Mouse (Mus musculus): ENCODE measurements at regions not wholly inside any gene's neighbourhood (a gene's known extent, or its start where the extent isn't known, plus 50 kb on each side); places are given as distances from the start of the nearest gene placed in this dataset.

DNA sequence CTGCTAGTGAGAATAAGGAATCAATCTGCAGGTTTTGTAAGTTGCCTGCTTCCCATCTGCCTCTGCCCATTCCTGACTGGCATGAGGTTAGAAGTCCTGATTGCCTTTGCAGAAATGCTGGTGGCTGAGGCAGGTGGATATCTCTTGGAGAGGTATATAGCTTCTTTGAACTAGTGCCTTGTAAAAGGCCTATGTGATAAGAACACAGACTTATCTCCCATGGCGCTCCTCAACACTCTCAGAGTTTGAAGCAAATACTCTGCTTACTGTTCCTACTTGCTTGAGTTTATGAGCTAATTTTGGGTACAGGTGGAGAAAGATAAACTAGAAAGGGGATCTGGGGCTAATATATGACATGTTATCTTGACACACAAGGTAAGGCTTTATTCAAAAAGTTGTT is 320.0 kb upstream of the Sstr1 start:
- Histone ChIP-seq H3K4me3 (ENCODE audit: low read depth, low read length) (no peak overlapping the region), H3K4me2 (ENCODE audit: low read depth, low read length) (no peak overlapping the region), H3K9ac (replicated peaks; ENCODE audit: low read depth, low read length) (no peak overlapping the region), H3K36me3 (replicated peaks; ENCODE audit: control insufficient read depth, insufficient read depth, low read length) (no peaks in the 10 kb centered on the region), H3K27ac (ENCODE audit: low read depth) (no peak overlapping the region), H3K27me3 (ENCODE audit: control insufficient read depth, insufficient read depth, low read length) (no peaks in the 10 kb centered on the region), H3K4me1 (ENCODE audit: control insufficient read depth, insufficient read depth) (no peaks in the 10 kb centered on the region), H3K9me3 (replicated peaks; ENCODE audit: control insufficient read depth, low read length) (no peaks in the 10 kb centered on the region)
- 68% methylated on average over 1 of the region's 1 CpGs for WGBS
- DNase-seq (ENCODE audit: low spot score) (no peak), ATAC-seq (ENCODE audit: insufficient read depth, low read depth) (no peak)
- no peak for TF ChIP-seq EP300 (IDR thresholded peaks at IDR 0.05; ENCODE audit: low read depth)

DNA sequence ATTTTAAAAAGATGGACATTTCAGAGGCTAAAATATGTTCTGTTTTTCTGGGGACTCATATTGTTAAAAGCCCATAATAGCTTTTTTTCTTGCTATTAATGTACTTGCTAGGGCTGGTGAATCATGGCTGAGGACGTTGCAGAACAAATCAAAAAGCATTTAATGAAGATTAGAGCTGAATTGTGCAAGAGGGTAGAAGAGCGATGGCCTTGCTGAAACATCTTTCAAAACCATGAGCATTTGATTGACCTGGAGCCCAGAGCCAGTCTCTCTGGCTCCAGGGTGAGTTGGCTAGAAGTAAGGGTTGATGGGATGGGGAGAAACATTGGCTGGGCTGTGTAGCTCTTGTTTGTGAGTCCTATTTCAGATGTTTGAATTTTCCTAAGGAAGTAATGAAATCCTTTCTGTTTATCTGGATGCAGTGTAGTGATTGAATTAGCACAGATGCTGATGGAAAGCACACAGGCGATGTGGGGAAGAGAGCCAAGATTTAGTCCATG is 313.8 kb upstream of the Sstr1 start:
- 53% methylated on average over 3 of the region's 3 CpGs for WGBS
- no peak overlapping the region for H3K9ac ChIP-seq (replicated peaks; ENCODE audit: low read depth, low read length)
- no peak for DNase-seq (ENCODE audit: low spot score)
- no peaks in the 10 kb centered on the region for H3K4me1 ChIP-seq (ENCODE audit: control insufficient read depth, insufficient read depth)
- H3K9me3 ChIP-seq (replicated peaks; ENCODE audit: control insufficient read depth, low read length), result no peaks in the 10 kb centered on the region
- no peak for ATAC-seq (ENCODE audit: insufficient read depth, low read depth)
- no peaks in the 10 kb centered on the region for H3K27me3 ChIP-seq (ENCODE audit: control insufficient read depth, insufficient read depth, low read length)
- TF ChIP-seq CTCF (IDR thresholded peaks at IDR 0.05; ENCODE audit: low read depth) (no peak), EP300 (IDR thresholded peaks at IDR 0.05; ENCODE audit: low read depth) (no peak)
- H3K36me3 ChIP-seq (replicated peaks; ENCODE audit: control insufficient read depth, insufficient read depth, low read length), result no peaks in the 10 kb centered on the region
- H3K27ac ChIP-seq (ENCODE audit: low read depth), result no peak overlapping the region
- no peak overlapping the region for H3K4me3 ChIP-seq (ENCODE audit: low read depth, low read length)
- no peak overlapping the region for H3K4me2 ChIP-seq (ENCODE audit: low read depth, low read length)

DNA sequence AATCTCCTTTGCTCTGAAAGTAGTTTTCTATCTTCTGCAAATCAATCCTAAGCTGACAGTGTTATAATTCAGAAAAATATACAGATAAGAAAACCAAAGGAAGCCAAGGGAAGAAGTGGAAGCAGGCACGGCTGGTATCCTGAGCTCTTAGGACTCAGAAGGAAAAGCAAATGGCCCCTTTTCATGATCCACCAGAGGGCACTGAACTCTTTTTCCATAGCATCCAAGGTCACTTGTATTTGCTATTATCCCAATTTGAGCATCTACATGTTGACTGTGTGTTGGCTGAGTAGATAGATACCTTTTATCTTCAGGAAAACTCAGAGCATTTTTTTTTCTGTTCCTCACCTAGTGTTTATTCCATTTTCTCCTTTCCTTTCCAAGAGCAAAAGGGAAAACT is 306.9 kb upstream of the Sstr1 start:
- 31% methylated on average over 1 of the region's 1 CpGs for WGBS
- peak; percentile 46 for TF ChIP-seq CTCF (IDR thresholded peaks at IDR 0.05; ENCODE audit: low read depth)
- no peak for TF ChIP-seq EP300 (IDR thresholded peaks at IDR 0.05; ENCODE audit: low read depth)
- H3K4me1 ChIP-seq (ENCODE audit: control insufficient read depth, insufficient read depth), result no peaks in the 10 kb centered on the region
- no peaks in the 10 kb centered on the region for H3K9me3 ChIP-seq (replicated peaks; ENCODE audit: control insufficient read depth, low read length)
- no peaks in the 10 kb centered on the region for H3K27me3 ChIP-seq (ENCODE audit: control insufficient read depth, insufficient read depth, low read length)
- no peak overlapping the region for H3K4me3 ChIP-seq (ENCODE audit: low read depth, low read length)
- H3K36me3 ChIP-seq (replicated peaks; ENCODE audit: control insufficient read depth, insufficient read depth, low read length), result no peaks in the 10 kb centered on the region
- ATAC-seq (ENCODE audit: insufficient read depth, low read depth) (no peak), DNase-seq (ENCODE audit: low spot score) (peak; percentile 13)
- H3K9ac ChIP-seq (replicated peaks; ENCODE audit: low read depth, low read length), result no peak overlapping the region
- no peak overlapping the region for H3K4me2 ChIP-seq (ENCODE audit: low read depth, low read length)
- no peak overlapping the region for H3K27ac ChIP-seq (ENCODE audit: low read depth)

DNA sequence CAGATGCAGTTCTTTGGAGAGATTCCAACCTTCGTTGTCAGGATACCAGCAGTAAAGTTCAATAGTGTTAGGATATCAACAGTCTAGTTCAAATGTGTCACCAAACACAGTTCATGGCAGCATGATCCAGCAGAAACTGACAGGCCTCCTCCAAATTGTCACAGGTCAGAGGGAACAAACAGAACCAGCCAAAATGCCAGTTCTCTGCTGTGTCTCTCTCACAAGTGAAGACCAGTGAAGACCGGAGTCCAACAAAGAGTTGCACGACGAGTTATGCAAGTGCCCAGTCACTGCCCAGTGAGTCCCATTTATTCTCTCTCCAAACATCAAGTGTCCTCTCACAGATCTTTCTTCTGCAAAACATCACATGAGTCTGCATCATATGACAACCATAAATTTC is 293.4 kb upstream of the Sstr1 start:
- WGBS, result 81% methylated on average over 4 of the region's 4 CpGs
- no peak for DNase-seq (ENCODE audit: low spot score)
- TF ChIP-seq CTCF (IDR thresholded peaks at IDR 0.05; ENCODE audit: low read depth) (no peak), EP300 (IDR thresholded peaks at IDR 0.05; ENCODE audit: low read depth) (no peak)

DNA sequence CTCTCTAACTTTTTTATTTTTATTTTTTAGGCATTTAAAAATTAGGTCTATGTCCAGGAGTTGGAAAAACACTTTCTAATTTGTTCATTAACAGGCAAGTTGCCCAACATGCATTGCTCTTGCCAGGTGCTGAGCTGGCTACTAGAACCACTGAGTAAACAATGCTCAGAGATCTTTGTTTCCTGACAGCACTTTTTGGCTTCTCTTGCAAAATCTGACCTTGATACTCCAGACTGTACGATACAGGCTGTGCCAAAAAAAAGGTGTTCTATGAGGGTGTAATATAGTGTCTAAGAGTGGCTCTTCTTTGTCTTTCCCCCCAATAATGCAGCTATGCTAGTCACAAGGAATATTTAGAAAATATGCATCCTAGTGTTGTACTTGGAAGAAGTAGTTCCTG is 289.5 kb upstream of the Sstr1 start:
- 56% methylated on average over 1 of the region's 1 CpGs for WGBS

More for the DNA sequence above, 293.4 kb upstream of the Sstr1 start:
- no peaks in the 10 kb centered on the region for H3K4me1 ChIP-seq (ENCODE audit: control insufficient read depth, insufficient read depth)
- H3K27ac ChIP-seq (ENCODE audit: low read depth), result no peak overlapping the region
- no peaks in the 10 kb centered on the region for H3K9me3 ChIP-seq (replicated peaks; ENCODE audit: control insufficient read depth, low read length)
- no peaks in the 10 kb centered on the region for H3K27me3 ChIP-seq (ENCODE audit: control insufficient read depth, insufficient read depth, low read length)
- no peak overlapping the region for H3K9ac ChIP-seq (replicated peaks; ENCODE audit: low read depth, low read length)
- H3K4me3 ChIP-seq (ENCODE audit: low read depth, low read length), result no peak overlapping the region
- H3K4me2 ChIP-seq (ENCODE audit: low read depth, low read length), result no peak overlapping the region
- H3K36me3 ChIP-seq (replicated peaks; ENCODE audit: control insufficient read depth, insufficient read depth, low read length), result no peaks in the 10 kb centered on the region
- ATAC-seq (ENCODE audit: insufficient read depth, low read depth), result no peak

DNA sequence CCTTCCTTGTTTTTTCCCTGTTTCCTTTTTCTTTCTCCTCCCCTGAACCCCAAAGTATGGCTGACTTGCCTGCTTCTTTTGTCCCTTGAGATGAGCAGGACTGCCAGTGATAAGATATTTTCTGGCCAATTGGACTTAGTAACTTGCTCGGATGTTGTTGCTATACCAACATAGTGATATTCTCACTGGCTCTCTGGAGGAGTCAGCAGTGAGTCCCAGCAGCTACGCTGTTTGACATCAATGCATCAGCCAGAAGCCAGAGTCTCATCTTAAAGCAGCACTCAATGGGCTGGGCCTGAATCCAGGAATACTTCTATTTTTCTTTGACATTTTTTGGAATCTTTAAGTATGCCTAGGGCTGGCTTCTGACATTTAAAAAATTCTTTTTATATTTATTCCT is 287.1 kb upstream of the Sstr1 start:
- TF ChIP-seq EP300 (IDR thresholded peaks at IDR 0.05; ENCODE audit: low read depth) (no peak), CTCF (IDR thresholded peaks at IDR 0.05; ENCODE audit: low read depth) (no peak)
- WGBS, result 57% methylated on average over 2 of the region's 2 CpGs
- Histone ChIP-seq H3K27ac (ENCODE audit: low read depth) (no peak overlapping the region), H3K4me1 (ENCODE audit: control insufficient read depth, insufficient read depth) (no peaks in the 10 kb centered on the region), H3K9ac (replicated peaks; ENCODE audit: low read depth, low read length) (no peak overlapping the region), H3K36me3 (replicated peaks; ENCODE audit: control insufficient read depth, insufficient read depth, low read length) (no peaks in the 10 kb centered on the region), H3K27me3 (ENCODE audit: control insufficient read depth, insufficient read depth, low read length) (no peaks in the 10 kb centered on the region), H3K4me2 (ENCODE audit: low read depth, low read length) (no peak overlapping the region), H3K4me3 (ENCODE audit: low read depth, low read length) (no peak overlapping the region), H3K9me3 (replicated peaks; ENCODE audit: control insufficient read depth, low read length) (no peaks in the 10 kb centered on the region)
- ATAC-seq (ENCODE audit: insufficient read depth, low read depth) (no peak), DNase-seq (ENCODE audit: low spot score) (no peak)

More for the DNA sequence above, 289.5 kb upstream of the Sstr1 start:
- ATAC-seq (ENCODE audit: insufficient read depth, low read depth) (no peak), DNase-seq (ENCODE audit: low spot score) (no peak)
- no peak for TF ChIP-seq EP300 (IDR thresholded peaks at IDR 0.05; ENCODE audit: low read depth)
- no peak for TF ChIP-seq CTCF (IDR thresholded peaks at IDR 0.05; ENCODE audit: low read depth)
- Histone ChIP-seq H3K4me2 (ENCODE audit: low read depth, low read length) (no peak overlapping the region), H3K9me3 (replicated peaks; ENCODE audit: control insufficient read depth, low read length) (no peaks in the 10 kb centered on the region), H3K4me3 (ENCODE audit: low read depth, low read length) (no peak overlapping the region), H3K27me3 (ENCODE audit: control insufficient read depth, insufficient read depth, low read length) (no peaks in the 10 kb centered on the region), H3K27ac (ENCODE audit: low read depth) (no peak overlapping the region), H3K9ac (replicated peaks; ENCODE audit: low read depth, low read length) (no peak overlapping the region), H3K4me1 (ENCODE audit: control insufficient read depth, insufficient read depth) (no peaks in the 10 kb centered on the region), H3K36me3 (replicated peaks; ENCODE audit: control insufficient read depth, insufficient read depth, low read length) (no peaks in the 10 kb centered on the region)
